Mouse (Mus musculus): Measurements from ENCODE around the gene Lix1.
A peak's percentile ranks its signal among the peaks of the same experiment; 100 is the strongest.

Lix1 gene

DNA sequence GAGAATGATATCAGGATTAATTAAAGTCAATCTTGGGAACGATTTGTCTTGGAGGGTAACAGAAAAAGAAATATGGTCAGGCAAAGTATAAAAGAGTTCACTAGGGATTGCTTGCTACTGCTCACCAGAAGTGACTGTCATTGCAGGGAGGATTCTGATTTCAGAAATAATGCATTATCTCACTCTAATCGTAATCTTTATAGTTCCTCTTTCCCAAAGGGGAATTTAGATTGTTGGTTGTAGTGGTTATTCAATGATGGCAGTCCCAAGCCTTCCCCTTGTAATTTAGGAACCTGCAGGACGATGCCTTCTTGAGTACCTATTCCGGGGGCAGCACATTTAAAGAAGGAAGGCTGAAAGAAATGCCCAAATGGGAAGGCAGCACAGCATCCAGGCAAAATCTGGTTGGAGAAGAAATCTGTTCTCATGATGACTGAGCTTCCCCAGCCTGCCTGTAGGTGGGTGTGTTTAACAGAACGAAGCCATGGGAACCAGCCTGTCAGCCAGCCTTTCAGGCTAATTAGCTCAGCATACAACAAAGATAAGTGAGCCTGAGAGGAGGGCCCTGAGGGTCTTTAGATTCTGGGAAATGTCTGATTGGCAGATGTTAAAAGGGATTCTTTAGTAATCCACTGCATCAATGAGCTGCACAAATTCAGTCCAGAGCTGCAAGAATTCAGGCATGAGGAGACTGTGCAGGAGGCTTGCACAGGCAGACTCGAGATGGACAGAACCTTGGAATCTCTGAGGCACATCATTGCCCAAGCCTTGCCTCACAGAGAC is at the start of gene Lix1:
Gene Lix1 (plus strand): TSS at position 451 of the 783 bp plus-strand sequence.
- peak; percentile 36 for DNase-seq

DNA sequence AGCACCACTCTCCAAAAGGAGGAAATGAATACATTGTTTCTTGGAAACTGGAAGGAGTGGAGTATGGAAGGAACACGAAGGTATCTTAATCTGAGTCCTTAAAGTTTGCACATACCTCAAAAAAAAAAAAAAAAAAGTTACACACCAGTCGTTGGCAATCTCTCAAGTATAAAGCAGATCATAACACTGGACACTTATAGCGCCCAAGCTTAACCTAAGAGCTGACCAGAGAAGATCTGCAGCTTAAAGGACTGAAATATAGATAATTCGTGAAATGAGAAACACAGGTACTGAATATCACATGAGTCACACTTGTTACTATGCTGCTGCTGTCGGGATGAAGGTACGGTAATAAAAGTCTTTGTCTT is 28.9 kb upstream of the Lix1 start:
- no peak for DNase-seq

DNA sequence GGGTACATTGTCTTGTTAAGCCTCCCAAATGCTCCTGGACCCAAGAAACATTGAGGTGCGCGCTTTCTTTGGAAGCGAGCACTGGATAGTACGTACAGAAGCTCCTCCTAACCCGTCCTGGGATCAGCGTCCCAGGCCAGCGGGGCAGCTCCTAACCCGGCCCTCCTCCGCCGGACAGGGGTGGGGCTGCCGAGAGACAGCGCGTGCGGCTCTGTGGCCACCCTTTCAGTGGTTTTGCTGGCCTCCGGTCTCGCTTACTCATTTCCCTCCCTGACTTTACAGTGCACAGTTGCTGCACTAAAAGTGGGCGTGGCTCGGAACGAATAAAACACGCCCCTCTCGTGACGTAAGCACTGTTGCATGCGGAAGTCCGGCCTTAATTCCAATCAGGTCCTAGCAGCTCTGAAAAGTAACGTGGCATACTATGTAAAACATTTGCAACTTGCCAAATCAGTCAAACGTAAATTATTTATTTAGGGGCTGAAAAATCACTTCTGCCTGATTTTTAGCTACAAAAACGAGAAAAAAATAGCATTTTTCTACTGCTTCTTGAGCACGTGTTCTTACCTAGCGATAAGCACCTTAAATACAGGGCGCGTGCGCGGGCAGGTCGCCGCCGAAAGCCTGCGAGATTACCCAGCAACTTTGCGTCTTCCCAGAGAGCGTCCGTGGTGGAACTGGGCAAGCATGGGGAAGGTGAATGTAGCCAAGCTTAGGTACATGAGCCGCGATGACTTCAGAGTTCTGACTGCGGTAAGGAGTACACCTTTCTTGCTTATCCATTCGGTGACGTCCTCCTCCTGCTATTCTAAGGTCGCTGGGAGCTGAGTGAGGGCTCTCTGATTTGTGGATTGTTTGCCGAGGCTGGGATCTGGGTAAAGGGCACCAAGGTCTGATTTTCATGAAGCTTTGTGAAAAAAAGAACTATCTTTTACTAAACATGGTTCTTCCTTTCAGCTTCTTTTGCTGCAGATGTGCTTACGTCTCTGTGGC is 28.3 kb upstream of the Lix1 start, which contains the start of gene Riok2:
Gene Riok2 (plus strand): TSS at position 392 of the 993 bp plus-strand sequence.
- peak; percentile 95 for DNase-seq

DNA sequence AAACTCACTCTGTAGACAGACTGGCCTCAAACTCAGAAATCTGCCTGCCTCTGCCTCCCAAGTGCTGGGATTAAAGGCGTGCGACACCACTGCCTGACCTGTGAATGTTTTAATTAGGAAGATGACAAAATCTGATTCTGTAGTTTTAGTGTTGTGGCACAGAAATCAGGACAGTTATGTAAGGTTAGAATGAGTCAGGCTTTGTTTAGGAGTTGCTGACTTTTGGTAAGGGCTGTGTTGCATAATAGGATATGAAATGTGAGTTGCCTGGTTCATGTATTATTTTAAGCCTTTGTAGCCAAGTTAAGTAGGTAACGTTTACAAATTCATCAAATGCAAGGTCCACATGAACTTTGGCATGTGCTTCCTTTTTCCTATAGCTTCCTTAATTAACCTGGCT is 26.9 kb upstream of the Lix1 start:
- DNase-seq, result no peak

DNA sequence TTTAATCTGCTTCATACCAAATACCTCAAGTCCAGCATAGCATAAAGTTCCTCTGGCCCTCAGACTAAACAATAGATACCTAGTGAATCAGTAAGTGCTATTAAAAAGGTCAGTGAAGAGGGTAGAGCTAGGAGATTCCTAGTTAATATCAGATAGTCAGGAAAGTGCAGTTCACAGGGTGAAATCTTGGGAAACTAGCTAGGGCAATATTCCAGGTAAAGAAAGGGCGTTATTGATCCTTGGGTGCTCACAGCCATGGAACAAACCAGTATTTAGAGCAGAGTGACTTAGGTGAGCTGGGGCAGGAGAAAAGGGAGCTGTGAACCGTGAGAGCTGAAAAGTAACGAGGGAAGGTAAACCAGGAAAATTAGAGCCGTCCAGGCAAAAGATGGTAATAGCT is 18.8 kb upstream of the Lix1 start:
- DNase-seq, result no peak

DNA sequence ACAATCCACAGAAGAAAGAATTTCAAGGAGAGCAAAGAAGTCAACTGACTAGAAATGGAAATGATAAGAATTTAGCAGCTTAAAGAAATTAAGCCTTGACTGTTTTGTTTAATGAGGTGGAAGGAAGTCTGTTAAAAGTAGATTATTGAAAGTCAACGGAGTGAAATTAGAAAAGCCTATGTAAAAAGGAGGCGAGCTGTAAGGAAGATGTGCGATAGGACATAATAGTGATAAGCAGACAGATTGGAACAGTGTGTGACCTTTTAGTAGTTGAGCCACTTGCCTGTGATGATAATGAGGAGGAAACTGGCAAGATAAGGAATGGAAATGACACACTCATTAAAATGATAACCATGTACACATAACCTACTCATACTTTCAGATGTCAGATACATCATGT is 18.0 kb upstream of the Lix1 start:
- DNase-seq, result no peak

DNA sequence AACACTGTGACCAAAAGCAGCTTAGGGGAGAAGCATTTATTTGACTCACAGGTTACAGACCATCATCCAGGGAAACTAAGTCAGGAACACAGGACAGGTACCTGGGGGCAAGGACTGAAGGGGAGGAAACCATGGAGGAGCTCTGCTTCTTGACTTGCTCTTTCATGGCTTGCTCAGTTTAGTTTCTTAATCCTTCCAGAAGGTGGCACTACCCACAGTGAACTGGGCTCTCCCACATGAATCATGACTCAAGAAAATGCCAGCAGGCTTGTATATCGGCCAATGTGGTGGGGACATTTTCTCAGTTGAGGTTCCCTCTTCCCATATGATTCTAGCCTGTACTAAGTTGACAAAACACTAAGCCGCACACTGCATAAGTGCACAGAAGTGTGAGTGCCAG is 16.4 kb upstream of the Lix1 start:
- DNase-seq, result no peak

DNA sequence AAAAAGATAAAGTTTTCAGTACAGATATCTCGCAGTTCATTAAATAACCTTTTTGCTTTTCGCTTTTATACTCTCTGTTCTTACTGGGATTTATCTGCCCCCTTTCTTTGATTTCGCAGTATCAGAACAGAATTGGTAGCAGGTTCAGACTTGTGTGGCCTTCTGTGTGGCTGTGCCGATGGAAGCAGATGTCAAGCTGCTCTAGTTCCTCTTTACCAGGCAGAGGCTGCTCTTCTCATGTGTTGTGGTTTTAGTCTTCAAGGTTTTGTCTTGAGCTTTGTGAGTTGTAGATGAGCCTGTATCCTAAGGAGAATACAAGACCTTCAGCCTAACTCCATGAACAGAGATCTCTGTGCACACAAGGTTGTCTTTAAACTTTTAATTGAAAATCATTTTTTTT is 10.6 kb upstream of the Lix1 start:
- no peak for DNase-seq

DNA sequence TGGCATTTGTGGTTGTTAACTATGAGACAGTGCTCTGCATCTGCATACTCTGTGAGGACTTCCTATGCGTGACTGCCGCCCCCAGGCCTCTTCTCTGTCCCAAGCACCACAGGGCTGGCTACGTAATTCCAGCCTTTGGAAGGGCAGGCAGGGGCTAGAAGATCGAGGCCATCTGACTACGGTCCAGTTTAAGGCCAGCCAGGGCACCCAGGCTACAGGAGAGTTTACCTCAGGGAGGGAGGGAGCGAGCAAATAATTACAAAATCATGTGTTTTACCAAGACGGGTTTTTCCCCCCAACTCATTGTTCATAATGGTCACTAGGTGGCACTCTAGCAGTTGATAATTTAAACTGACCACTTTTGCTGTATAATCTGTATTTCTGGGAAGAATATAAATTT is 9.6 kb upstream of the Lix1 start:
- DNase-seq, result no peak

DNA sequence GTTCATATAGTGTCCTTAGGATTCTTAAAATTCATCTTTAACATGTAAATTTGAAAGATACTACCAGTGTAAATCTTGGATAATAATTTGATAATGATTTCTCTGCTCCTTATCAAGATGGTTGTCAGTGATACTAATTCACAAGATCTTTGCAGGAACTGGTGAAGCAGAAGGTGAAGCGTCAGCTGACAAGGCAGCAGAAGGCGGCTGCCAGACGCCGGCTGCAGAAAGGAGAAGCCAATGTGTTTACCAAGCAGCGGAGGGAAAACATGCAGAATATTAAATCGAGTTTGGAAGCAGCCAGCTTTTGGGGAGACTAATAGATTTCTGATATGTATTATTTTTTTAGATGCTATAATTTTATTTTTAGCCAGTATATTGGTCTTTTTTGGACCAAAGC is 9.2 kb upstream of the Lix1 start:
- no peak for DNase-seq

DNA sequence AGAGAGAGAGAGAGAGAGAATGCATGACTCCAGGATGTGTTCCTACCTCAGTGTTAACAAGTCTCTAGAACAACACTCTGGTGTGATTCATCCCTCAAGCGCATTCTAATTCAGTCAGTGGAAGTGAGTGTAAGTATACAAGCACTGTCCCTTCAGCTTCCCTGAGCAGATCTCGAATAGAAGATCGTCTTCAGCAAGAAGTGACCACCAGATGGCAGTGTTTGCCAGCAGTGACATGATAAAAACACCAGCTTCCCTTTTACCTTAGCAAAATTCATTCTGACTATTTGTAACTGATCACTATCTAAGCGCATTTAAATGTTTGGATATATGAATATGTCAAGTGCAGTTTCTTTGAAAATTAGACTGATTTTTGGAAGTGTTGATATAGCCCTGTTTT is 8.1 kb upstream of the Lix1 start:
- peak; percentile 88 for DNase-seq

DNA sequence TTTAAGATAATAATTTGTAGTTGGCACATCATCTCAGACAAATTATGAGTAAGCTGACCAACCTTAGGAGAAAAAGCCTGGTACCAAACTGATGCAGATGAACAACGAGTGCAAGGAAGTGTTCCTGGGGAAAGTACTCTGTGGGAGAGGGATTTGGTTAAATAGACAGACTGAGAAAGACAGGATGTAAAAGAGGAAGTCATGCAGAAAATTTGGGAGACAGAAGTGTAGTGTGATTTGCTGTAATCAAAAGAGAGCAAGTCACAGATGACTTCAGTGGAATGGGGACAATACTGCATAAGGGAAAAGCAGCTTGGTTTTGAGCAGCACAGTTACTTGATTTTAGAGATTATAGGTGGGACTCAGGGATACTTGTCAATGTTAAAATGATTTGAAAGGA is 5.6 kb upstream of the Lix1 start:
- no peak for DNase-seq

DNA sequence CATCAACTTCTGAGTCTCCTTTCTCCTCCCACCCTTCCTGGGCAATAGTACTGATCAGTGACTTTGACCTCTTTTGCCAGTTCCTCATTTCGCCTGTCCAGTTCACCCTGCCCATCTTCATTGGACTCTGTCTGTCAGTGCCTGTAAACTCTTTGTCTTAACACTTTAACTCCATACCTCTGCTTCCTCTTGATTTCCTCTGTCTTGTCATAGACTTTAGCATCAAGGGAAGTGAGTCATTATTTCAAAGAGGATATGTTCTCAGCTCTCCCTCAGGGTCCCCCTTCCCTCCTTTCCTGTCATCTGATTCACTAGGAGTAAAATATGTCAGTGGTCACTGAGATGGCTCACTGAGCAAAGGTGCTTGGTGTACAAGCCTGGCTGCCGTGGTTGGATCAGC is 3.8 kb upstream of the Lix1 start:
- DNase-seq, result no peak

DNA sequence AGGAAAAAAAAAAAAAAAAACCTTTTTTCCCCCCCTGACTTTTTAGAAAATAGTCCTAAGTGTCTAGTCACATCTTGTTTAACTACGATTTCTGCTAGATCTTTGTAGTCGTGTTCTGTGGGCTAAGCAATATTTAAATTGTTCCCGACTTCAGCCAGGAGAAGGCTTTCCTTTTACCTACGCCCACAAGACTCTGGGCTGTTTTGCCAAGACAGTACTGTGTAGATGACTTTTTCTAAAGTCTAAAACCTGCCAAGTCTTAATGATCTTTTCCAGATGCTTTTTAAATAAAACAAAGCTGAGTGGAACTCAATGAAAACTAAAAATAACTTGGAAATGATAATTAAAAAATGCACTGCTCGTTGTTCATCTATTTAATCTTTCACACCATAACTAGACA is 566 bp downstream of the Lix1 start:
- no peak for DNase-seq

DNA sequence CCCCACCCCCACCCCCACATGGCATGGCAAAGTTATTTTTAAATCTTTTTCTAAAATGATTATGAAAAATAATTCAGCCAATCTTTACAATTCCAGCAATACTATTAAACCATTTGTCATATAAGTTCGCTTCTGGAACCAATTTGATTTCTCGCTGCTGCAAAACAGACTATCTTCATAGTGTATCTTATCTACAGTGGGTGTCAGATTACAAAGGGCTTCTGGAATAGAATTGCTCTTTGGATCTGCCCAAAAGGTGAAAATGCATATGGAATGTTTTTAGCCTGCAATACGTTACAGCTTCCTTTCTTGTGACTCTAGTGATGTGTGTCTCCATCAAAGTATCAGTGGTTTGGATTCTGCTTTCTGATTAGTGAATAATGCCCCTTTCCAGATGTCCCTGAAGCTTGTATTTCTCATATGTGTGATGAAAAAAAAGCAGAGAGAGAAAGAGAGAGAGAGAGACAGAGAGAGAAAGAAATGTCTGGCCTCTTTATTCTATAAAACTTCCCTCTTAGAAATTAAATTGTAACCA is 1.2 kb downstream of the Lix1 start:
- no peak for DNase-seq

DNA sequence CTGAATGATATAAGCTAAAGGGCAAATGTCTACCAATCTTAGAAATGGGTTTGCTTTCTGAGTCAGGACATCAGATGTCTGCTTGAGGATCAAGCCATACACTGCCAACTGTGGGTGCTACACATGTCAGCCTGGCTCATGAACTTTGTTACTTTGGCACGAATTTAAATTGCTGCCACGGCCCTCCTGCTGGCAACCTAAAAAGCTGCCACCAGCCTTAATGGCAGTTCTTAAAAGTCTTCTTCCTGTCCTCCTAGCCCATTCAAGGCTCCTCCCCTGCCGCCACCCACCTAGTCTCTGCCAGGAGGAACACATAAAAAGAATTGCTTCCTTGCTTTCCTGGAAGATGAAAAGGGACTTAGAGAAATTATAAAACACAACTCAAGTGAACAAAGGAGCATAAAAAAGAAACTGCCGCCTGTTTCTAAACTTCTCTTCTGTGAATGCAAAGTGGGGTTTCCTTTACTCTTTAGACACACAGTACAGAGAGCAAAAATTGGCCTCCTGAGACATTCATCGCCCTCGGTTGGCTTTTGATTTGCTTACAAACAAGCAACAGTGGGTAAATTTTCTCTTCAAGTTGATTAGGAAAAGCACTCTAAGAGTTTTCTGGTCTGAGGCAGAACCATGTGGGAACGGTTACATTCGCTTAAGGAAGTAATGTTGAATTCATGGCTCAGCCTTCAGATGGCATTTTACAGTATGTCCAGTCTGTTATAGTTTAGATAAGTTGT is 2.5 kb downstream of the Lix1 start:
- DNase-seq, result peak; percentile 27

DNA sequence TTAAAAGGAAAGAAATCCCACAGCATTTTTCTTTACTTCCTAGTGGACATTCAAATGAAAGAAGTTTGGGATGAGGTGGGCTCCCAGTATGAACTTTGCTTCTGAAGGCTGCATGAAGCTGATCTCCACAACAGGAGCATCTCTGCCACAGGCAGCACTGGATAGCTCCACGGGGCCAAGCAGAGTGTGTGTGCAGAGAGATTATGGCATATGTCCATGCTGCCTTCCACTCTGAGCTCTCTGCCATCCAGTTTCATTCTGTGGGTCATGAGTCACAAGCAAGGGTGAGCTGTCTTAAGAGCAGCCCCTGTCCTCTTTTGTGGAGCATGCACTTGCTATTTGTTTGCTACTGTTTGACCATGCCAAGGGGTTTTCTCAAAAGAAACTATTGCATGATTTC is 3.1 kb downstream of the Lix1 start:
- DNase-seq, result no peak

DNA sequence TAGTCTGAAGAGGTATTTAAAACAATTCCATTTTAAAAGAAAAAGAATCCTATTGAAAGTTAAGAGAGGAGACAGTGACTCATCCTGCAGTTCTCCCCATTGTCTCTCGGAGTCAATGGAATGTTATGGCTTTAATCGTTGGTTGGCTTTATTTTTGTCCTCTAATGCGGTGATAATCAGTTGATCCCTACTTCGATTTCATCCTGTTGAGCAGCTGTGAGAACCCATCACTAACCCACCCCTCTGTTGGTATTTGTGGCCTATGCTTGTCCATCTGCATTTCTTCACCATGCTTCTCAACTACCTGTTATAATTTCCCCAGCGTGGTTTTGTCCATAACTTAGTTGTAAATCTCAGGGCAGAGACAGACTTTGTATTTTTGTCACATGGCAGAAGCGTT is 5.7 kb downstream of the Lix1 start:
- no peak for DNase-seq

DNA sequence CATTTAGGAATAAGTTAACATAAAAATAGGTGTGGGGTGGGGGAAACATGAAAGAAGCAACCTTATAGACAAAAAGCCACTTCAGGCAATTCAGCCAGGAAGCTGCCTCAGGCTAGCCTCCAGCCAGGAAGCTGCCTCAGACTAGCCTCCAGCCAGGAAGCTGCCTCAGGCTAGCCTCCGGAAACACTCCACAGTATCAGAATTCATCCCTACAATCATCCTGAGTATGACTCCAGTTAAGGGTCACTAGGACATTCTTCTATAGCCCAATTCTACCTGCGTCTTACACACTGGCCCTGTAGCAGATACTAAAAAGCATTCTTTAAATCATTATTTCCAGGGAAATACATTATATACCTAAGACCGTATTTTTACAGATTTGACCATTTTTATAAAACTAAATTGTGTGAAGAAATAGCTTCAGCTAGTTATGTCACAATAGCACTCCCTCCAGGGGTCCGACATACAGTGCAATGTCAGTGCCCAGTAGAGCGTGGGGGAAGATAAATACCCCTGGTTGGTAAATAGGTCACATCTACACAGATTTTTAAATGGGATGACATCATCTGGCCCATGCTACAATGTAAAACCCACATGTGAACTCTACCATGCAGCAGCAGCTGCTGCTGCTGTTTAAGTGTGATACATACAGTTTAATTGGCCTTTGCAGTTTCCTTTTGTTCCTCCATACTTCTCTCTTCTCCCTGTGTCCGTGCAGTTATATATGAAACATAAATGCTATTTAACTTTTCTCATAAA is 6.4 kb downstream of the Lix1 start:
- DNase-seq, result no peak

DNA sequence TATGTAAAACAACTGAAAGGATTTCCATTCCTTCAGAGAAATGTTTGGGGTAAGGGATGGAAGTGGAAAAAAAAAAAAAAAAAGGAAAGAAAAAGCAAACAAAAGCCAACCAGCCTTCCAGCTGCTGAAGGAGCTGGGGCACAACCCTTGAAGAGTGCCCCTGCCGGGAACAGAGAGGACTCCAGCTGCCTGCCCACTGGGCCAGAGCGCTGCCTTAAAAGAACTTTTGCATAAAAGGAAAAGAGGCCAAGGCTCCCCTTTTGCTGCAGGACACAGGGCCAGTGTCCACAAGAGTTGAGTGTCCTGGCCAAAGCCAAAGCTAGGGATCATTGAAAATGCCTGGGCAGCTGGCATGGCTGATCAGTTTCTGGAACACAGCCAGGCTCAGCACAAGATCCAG is 7.1 kb downstream of the Lix1 start:
- DNase-seq, result no peak

DNA sequence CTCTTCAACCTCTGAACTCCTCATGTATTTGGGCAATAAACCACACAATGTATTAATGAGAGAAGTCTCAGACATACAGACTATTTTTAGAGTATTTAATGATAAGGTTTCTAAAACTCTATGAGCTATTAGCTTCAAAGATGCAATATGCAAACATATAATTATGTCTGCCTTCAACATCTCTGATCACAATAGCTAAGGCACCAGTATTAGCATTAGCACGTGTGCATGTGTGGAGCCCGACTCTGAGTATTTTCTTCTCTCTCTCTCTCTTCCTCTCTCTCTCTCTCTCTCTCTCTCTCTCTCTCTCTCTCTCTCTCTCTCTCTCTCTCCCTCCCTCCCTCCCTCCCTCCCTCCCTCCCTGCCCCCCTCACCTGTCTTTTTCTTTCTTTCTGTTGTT is 9.0 kb downstream of the Lix1 start:
- DNase-seq, result no peak

DNA sequence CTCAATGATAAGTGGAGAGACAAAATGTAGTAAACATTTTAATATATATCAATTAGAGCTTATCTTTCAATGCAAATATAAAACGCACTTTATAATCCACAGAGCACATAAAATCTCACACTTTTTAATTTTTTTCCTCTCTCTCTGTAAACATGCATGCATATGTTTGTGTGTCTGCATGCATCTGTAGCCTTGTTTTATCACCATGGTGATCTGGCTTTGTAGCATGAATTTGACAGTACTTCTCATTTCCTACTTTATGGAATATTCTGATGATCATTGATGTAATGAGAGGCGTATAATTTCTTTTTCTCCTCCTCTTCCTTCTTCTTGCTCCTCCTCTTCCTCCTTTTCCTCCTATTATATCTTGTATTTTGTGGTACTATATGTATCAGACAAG is 9.7 kb downstream of the Lix1 start:
- DNase-seq, result no peak
